Mouse (Mus musculus): ENCODE results near the gene Xirp1.
A peak's percentile ranks its signal among the peaks of the same experiment; 100 is the strongest.
"Not testable (repeated sequence)": the region's sequence is repeated elsewhere in the genome, so short reads cannot be mapped to it uniquely, and the experiment has no call there.

Xirp1 gene

DNA sequence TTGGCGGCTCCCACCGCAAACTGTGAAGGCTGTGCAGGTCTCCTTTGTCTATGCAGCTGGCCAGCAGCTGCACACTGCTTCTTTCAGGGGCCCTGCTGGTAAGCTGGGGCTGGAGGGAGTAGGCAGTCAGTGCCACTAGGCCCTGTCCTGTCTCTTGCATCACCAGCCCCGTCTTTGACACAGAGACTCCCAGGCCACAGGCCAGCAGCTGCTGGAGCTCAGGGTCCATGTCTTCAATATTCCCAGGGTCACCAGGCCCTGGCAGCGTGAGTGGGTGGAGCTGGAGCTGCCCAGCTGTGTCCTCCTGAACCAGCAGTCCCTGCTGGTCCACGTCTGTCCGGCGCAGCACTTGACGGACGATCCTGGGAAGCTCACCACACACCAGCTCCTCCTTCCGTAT, 6.4 kb downstream of the Xirp1 start:
- no peak for DNase-seq

- DNase-seq = no peak
Observed at GRCm38 (mm10) chr9:120014828-120015227, 8.6 kb downstream of the Xirp1 start.

DNA sequence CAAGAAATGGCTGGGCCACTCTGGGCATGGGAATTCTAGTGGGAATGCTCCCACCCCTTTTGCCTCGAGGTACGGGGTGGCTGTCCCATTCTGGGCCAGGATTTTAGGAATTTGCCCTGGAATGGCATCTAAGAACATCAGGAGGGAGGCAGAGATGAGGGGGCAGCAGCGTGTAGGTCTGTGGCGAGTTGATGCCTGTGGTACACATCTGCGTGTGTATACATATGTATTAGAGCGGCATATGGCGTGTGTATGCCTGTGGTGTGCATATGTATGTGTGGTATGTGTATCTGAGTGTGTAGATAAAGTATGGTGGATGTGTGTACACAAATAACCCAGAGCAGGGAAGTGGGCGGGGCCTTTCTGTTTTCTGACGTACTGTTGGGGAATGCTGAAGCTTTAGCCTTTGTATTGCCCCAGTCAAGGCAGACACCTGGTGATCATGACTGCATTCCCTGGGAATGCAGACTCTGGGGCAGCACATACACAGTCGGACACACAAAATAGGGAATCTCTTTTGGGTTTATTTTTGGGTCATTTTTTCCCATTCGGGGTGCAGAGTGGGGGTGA, 10.1 kb downstream of the Xirp1 start:
- no peak for DNase-seq

DNA sequence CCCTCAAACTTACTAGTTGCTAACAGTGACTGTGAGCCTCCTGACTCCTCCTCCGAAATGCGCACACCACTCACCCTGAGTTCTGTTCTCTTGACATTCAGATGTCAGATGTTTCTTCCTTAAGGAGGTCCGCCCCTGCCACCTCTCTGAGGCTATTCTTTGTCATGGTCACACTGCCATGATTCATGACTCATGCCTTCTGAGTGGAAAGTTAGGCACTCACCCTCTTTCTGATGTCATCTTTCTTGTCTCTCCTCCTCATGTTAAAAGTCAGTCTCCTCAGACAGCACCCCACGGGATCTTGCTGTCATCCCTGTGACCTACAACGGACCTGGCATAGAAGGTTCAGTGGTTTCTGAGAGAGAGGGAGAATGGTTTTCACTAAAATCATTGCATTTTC, 10.6 kb downstream of the Xirp1 start:
- DNase-seq = no peak

DNA sequence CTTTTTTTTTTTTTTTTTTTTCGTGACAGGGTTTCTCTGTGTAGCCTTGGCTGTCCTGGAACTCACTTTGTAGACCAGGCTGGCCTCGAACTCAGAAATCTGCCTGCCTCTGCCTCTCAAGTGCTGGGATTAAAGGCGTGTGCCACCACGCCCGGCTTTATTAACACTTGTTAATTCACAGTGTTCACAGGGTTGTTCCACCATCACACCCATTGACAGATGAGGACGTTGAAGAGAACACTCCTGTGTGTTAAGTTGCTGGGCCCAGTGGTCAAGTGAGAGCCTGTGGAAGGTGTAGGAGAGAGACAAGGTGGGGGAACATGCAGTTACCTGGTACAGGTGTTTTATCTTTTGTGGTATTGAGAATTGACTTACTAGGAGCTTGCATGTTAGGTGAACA, 11.2 kb downstream of the Xirp1 start:
- DNase-seq = not testable (repeated sequence)

DNA sequence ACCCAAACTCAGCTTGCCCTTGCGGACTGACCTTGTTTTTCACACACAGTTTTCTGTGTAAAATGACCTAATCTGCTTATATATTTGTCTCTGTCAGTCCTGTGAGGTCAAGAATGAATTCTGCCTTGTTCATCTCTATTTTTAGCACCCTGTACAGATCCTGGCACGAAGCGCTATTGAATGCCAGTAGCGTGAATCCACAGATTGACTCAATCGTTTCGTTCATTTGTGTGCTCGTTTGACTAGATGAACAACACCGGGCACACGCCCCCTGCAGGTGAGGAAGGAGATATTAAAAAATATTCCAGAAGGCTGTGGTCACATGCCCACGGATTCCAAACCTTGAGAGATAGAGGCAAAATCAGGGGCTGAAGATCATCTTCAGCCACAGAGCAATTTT, 11.9 kb downstream of the Xirp1 start:
- peak; percentile 68 for DNase-seq

GRCm38 (mm10) chr9:120010781-120011511, 12.5 kb downstream of the Xirp1 start:
- DNase-seq = peak; percentile 93

DNA sequence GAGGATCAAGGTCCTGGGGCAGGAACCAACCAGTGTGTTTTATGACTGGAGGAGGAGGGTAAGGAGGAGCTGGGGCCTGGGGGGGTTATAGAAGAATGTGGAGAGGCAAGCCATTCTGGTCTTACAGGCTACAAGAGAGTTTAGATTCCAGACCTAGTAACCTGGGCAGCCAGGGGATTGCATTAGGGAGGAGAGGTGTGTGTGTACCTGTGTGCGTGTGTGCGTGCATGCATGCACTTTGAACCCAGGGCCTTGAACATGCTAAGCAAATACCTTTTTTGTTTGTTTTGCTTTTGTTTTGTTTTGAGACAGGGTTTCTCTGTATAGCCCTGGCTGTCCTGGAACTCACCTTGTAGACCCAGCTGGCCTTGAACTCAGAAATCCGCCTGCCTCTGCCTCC, 13.5 kb downstream of the Xirp1 start:
- DNase-seq = no peak

GRCm38 (mm10) chr9:120009226-120009841, 14.1 kb downstream of the Xirp1 start:
- DNase-seq = no peak

DNA sequence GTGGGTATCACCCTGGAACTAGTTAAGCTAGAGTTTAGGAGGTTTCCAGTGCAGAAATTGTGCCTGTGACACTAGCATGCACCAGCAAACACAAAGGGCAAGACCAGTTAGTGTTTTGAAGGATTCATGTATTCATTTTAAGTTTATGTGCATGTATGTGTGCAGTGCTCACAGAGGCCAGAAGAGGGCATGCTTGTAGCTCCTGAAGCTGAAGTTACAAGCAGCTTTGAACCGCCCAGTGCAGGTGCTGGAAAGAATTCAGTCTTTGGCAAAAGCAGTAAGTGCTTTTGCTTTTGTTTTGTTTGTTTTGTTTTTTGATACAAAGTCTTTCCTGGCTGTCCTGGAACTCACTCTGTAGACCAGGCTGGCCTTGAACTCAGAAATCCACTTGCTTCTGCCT, 15.6 kb downstream of the Xirp1 start:
- DNase-seq = no peak

DNA sequence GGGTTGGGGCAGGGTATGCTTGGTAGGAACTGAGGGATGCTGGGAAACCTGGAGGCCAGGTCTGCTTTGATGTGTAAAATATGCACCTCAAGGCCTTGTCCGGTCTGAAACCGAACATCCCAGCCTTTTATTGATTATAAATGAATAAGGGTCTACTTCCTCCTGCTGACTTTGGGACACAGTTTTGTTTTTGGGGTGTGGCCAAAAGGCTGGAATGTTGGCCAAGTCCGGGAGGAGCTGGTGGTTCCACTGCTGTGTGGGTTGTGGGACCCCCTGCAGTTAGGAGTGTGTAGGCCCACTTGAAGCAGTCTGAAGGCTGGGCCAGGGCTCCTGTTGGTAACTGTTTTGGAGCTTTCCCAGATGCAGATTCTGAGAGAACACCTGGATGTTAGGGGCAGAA, 17.5 kb downstream of the Xirp1 start:
- DNase-seq = no peak

DNA sequence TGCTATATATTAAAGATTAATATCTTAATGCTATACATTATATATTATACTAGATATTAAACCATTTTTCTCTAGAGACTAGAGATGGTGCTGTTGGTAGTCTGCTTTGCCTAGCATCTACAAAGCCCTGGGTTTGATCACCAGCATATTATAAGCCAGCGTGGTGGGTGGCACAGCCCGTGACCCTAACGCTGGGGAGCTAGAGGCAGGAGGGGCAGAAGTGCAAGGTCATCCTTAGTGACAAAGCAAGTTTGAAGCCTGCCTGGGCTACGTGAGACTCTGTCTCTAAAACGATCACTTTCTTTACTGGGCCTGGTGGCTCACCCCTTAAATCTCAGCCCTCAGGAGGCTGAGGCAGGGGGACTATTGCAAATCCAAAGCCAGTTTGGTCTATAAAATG, 20.5 kb downstream of the Xirp1 start:
- peak; percentile 46 for DNase-seq

GRCm38 (mm10) chr9:120001945-120002725, 21.3 kb downstream of the Xirp1 start:
- peak; percentile 93 for DNase-seq

GRCm38 (mm10) chr9:120000761-120001160, 22.6 kb downstream of the Xirp1 start:
- no peak for DNase-seq

- no peak for DNase-seq
Observed at GRCm38 (mm10) chr9:119999636-120000035, 23.8 kb downstream of the Xirp1 start.

GRCm38 (mm10) chr9:119998776-119999175, 24.6 kb downstream of the Xirp1 start:
- no peak for DNase-seq

DNA sequence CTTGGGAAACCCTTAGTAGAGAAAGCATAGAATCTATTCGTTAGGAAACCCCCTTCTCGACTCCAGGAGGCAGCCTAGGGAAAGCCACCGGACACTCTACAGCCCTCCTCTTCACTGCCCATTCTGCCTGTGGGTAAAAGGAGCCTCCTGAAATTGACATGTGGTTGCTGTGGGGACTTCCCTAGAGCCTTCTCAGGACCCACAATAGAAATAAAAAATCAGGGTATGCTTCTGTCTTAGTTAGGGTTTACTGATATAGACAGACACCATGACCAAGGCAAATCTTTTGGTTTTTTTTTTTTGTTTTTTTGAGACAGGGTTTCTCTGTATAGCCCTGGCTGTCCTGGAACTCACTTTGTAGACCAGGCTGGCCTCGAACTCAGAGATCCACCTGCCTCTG, 27.3 kb downstream of the Xirp1 start:
- DNase-seq = no peak

DNA sequence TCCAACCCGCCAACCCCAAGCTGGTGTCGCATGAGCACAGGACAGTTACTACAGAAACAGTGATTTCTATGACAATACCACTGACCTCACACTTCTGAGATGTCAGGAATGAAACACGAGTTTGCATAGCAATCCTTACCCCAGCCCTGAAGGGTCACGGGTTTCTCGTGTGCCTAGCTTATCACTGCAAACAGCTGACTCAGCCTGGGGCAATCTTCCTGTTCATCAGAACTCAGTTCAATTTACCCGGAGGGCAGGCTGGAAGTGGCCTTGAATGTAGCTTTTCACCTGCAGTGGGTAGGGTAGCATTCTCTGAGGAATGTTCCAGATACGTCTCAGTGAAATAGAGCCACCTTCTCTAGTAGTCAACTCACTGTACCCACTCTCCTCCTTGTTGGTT, 29.2 kb downstream of the Xirp1 start:
- no peak for DNase-seq

DNA sequence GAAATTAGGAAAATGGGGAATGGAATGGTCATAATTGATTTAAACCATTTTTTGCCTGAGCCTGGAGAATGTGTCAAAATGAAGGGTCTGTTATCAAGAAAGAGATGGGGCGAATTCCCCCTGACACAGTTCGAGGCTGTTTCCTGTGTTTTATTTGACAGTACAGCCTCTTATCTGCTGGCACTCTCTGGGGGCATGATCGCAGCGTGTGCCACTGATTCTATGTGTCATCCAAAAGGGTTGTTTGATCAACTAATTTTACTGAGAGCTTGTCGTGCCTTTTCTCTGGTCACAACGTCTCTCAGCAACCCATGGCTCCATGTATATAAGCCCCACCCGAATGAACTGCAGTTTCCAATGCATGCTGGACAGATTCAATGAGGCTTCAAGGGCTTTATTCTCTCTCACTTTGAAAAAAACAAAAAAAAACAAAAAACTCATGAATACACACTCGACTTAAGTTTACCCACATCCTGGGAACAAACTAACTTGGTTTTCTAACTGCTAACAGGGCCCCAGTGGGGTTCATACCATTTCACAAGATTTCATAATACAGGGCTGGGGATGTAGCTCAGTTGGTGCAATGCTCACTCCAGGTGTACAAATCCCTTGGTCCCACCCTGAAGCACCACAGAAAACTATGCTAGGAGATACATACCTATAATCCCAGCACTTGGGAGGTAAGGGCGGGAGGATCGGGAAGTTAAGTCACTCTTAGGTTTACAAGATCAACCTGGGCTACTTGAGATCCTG, 30.1 kb downstream of the Xirp1 start:
- DNase-seq = no peak

DNA sequence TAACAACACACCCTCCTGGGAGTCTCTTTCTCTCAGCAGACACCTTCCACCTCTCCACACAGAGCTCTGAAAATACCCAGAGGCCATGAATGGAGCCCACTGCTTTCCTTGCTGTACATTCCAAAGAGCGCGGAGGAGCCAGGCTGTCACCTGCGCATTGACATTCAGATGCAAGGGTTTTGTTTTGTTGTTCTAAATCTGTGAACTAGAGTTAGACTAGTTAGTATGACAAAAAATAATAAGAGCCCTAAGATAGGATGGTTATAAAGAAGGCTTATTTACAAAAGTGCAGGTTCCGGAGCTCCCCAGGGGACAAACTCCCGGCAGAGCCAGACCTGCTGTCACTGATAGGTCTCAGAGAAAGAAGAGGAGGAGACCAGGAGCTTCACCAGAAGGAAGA, 32.1 kb downstream of the Xirp1 start:
- no peak for DNase-seq

DNA sequence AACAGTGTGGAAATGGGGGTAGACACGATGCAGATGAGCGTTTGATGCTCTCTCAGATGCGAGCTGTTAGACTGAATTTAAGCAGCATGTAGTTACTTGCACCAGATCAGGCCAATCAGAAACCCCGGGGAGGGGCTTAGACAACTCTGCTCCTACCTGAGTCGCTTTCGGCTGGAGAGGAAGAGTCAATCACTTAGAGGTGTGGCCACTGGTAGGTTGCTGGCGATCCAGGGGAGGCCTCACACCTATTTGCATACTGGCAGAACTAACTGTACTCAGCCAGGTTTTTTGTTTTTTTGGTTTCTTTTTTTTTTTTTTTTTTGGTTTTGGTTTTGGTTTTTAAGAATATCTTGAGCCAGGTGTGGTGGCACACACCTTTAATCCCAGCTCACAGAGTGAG, 35.1 kb downstream of the Xirp1 start:
- no peak for DNase-seq

DNA sequence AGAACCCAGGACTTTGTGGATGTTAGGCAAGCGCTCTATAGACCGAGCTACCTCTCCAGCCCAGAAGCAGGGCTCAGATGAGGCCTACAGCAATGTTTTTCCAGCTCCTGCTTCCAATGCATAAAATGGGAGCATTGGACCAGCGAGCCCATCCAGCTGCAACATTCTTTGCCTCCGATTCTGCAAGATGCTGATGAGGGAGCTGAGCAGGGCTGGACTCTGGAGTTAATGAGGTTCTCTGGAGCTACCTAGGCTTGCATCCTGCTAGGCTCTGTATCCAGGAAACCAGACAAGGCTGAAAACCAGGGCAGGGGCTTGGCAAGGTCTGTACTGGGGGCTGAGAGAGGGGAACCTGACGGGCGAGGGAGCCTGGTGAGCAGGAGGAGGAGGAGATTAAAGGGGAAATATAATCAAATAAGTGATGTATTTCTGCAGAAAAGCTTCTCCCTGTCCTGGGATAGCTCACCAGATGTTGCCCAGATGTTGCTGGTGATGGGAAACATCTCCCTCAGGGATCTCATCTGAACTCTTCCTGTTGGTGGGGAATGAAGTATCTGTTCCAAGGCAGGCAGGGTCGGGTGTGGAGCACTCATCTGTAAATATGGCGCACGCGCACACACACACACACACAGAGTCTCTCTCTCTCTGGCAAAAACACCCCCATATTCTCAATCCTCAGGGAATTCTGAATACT, 37.4 kb downstream of the Xirp1 start:
- DNase-seq = no peak

Data from liver (tissue).